Mouse (Mus musculus) fibroblast of lung, adult 2 months (primary cell): ENCODE data around the gene Anks1b.

Source experiments
- DNase-seq: peaks from one replicate; pipeline ENCODE4 v3.0.0-alpha.2; 2011; ENCODE audit warnings: low read depth

Gene Anks1b

GRCm38 (mm10) chr10:89873146-89873950, at the start of gene Anks1b:
Gene Anks1b (plus strand): TSS chr10:89873509.
- no peak for DNase-seq

- peak; percentile 19 for DNase-seq
Measured at GRCm38 (mm10) chr10:89823906-89824305, 49.4 kb upstream of the Anks1b start.

- no peak for DNase-seq
Measured at GRCm38 (mm10) chr10:89826896-89827295, 46.4 kb upstream of the Anks1b start.

- no peak for DNase-seq
Measured at GRCm38 (mm10) chr10:89832334-89832733, 41.0 kb upstream of the Anks1b start.

- DNase-seq: no peak
Measured at GRCm38 (mm10) chr10:89833166-89833565, 40.1 kb upstream of the Anks1b start.

- no peak for DNase-seq
Measured at GRCm38 (mm10) chr10:89837476-89837875, 35.8 kb upstream of the Anks1b start.

- no peak for DNase-seq
Measured at GRCm38 (mm10) chr10:89838834-89839233, 34.5 kb upstream of the Anks1b start.

GRCm38 (mm10) chr10:89850951-89851350, 22.4 kb upstream of the Anks1b start:
- no peak for DNase-seq

GRCm38 (mm10) chr10:89855251-89855875, 17.9 kb upstream of the Anks1b start:
- no peak for DNase-seq

- DNase-seq: no peak
Measured at GRCm38 (mm10) chr10:89856286-89856685, 17.0 kb upstream of the Anks1b start.

GRCm38 (mm10) chr10:89868211-89868610, 5.1 kb upstream of the Anks1b start:
- DNase-seq: no peak

GRCm38 (mm10) chr10:89868836-89869235, 4.5 kb upstream of the Anks1b start:
- no peak for DNase-seq

GRCm38 (mm10) chr10:89872501-89873145, 686 bp upstream of the Anks1b start:
- no peak for DNase-seq

- DNase-seq: no peak
Measured at GRCm38 (mm10) chr10:89874036-89874435, 727 bp downstream of the Anks1b start.

- DNase-seq: no peak
Measured at GRCm38 (mm10) chr10:89883561-89883960, 10.3 kb downstream of the Anks1b start.

GRCm38 (mm10) chr10:89902720-89903337, 29.5 kb downstream of the Anks1b start:
- DNase-seq: no peak

GRCm38 (mm10) chr10:89911889-89912288, 38.6 kb downstream of the Anks1b start:
- DNase-seq: peak; percentile 14

- DNase-seq: no peak
Measured at GRCm38 (mm10) chr10:89913174-89913573, 39.9 kb downstream of the Anks1b start.

- DNase-seq: no peak
Measured at GRCm38 (mm10) chr10:89917141-89917540, 43.8 kb downstream of the Anks1b start.

GRCm38 (mm10) chr10:89921965-89922364, 48.7 kb downstream of the Anks1b start:
- DNase-seq: no peak

- no peak for DNase-seq
Measured at GRCm38 (mm10) chr10:89942180-89942579, 68.9 kb downstream of the Anks1b start.

- DNase-seq: no peak
Measured at GRCm38 (mm10) chr10:89946636-89947349, 73.5 kb downstream of the Anks1b start.
